8 mouse cellular contexts compared by ENCODE assay signal in genomic region chr9:40806440-40807288, GRCm38 (mm10). TPM values are rescaled to one million over a fixed set of nuclear protein-coding genes. Genes with fewer than 3 reads are reported as not detected.
DNase-seq lines count a peak whose midpoint lies in the region; ATAC-seq and TF ChIP-seq lines count a peak whose summit lies in the region.

No protein-coding gene starts in this region.

- no peak for DNase-seq in lung, postnatal 14 days
- no peak for DNase-seq in forebrain, embryonic 10.5 days (ENCODE audit: extremely low spot score, low spot score)
- peak; percentile 84 for DNase-seq in lung, postnatal 0 days (ENCODE audit: low spot score)
- no peak for DNase-seq in gastrocnemius, postnatal 4 days (ENCODE audit: low spot score in 2 of 2)

- no peak for TF ChIP-seq CTCF in bone marrow macrophage, adult 2 months (IDR thresholded peaks at IDR 0.05; ENCODE audit: low read depth, low read length)
- TF ChIP-seq CTCF in intestine, postnatal 0 days (IDR thresholded peaks at IDR 0.05; ENCODE audit: low read depth) = peak; percentile 69
- peak; percentile 67 for TF ChIP-seq CTCF in lung, postnatal 0 days (IDR thresholded peaks at IDR 0.05)

- H3K27ac ChIP-seq in lung, embryonic 15.5 days = peak overlapping the region; percentile 62
- H3K27ac ChIP-seq in bone marrow macrophage, adult 2 months (ENCODE audit: insufficient read depth, low read depth, low read length) = peak overlapping the region; percentile 15; the same call in 1 of the 2 replicates
- peak overlapping the region; percentile 40; the same call in 1 of the 2 replicates for H3K27ac ChIP-seq in forebrain, embryonic 10.5 days
- H3K27ac ChIP-seq in intestine, postnatal 0 days (ENCODE audit: low read depth, low read length) = 0 out of 2 replicates have a peak overlapping the region, but pooled peaks have one; percentile 21
- no peak overlapping the region for H3K27ac ChIP-seq in lung, postnatal 0 days (ENCODE audit: low read length)
- peak overlapping the region; percentile 69 for H3K27ac ChIP-seq in stomach, embryonic 16.5 days (ENCODE audit: low read length)

- no peaks in the 10 kb centered on the region for H3K9me3 ChIP-seq in lung, embryonic 15.5 days
- H3K9me3 ChIP-seq in forebrain, embryonic 10.5 days = no peaks in the 10 kb centered on the region
- H3K9me3 ChIP-seq in intestine, postnatal 0 days (ENCODE audit: control insufficient read depth) = no peaks in the 10 kb centered on the region
- no peaks in the 10 kb centered on the region for H3K9me3 ChIP-seq in lung, postnatal 0 days (ENCODE audit: low read length)
- H3K9me3 ChIP-seq in stomach, embryonic 16.5 days (replicated peaks; ENCODE audit: control insufficient read depth, low read length) = no peaks in the 10 kb centered on the region

- TF ChIP-seq POLR2A in bone marrow macrophage, adult 2 months (IDR thresholded peaks at IDR 0.05; ENCODE audit: borderline replicate concordance, low read depth, low read length) = no peak

- WGBS in lung, embryonic 15.5 days = 11% methylated on average over 5 of the region's 5 CpGs
- 30% methylated on average over 5 of the region's 5 CpGs for WGBS in forebrain, embryonic 10.5 days
- 22% methylated on average over 5 of the region's 5 CpGs for WGBS in intestine, postnatal 0 days
- 16% methylated on average over 5 of the region's 5 CpGs for WGBS in lung, postnatal 0 days
- WGBS in stomach, embryonic 16.5 days = 12% methylated on average over 5 of the region's 5 CpGs

- peak; percentile 50 for ATAC-seq in lung, embryonic 15.5 days (ENCODE audit: borderline replicate concordance, extremely low read depth, low FRiP score, low TSS enrichment)
- peak; percentile 19; the same call in 1 of the 2 replicates for ATAC-seq in intestine, postnatal 0 days
- peak; percentile 10; the same call in 1 of the 2 replicates for ATAC-seq in lung, postnatal 0 days
- ATAC-seq in stomach, embryonic 16.5 days (ENCODE audit: insufficient read depth, low FRiP score) = peak; percentile 35; the same call in 1 of the 2 replicates

- no peak overlapping the region for H3K4me3 ChIP-seq in lung, embryonic 15.5 days
- H3K4me3 ChIP-seq in bone marrow macrophage, adult 2 months (ENCODE audit: insufficient read depth, low read length) = no peak overlapping the region
- H3K4me3 ChIP-seq in forebrain, embryonic 10.5 days = 0 out of 2 replicates have a peak overlapping the region, but pooled peaks have one; percentile 2
- H3K4me3 ChIP-seq in intestine, postnatal 0 days (ENCODE audit: low read depth, low read length) = no peak overlapping the region
- no peak overlapping the region for H3K4me3 ChIP-seq in lung, postnatal 0 days (ENCODE audit: low read depth, low read length)
- H3K4me3 ChIP-seq in stomach, embryonic 16.5 days (replicated peaks; ENCODE audit: low read length) = no peak overlapping the region

- H3K4me2 ChIP-seq in lung, embryonic 15.5 days = no peak overlapping the region
- no peak overlapping the region for H3K4me2 ChIP-seq in intestine, postnatal 0 days (replicated peaks; ENCODE audit: low read depth)
- H3K4me2 ChIP-seq in lung, postnatal 0 days (replicated peaks; ENCODE audit: low read depth, low read length) = no peak overlapping the region
- no peak overlapping the region for H3K4me2 ChIP-seq in stomach, embryonic 16.5 days (ENCODE audit: low read depth, low read length)

- H3K27me3 ChIP-seq in lung, embryonic 15.5 days = no peaks in the 10 kb centered on the region
- no peaks in the 10 kb centered on the region for H3K27me3 ChIP-seq in forebrain, embryonic 10.5 days (ENCODE audit: poor library complexity, severe bottlenecking)
- H3K27me3 ChIP-seq in intestine, postnatal 0 days (replicated peaks; ENCODE audit: control insufficient read depth, insufficient read depth, low read length) = no peaks in the 10 kb centered on the region
- no peaks in the 10 kb centered on the region for H3K27me3 ChIP-seq in lung, postnatal 0 days (replicated peaks; ENCODE audit: insufficient read depth, low read length)
- no peaks in the 10 kb centered on the region for H3K27me3 ChIP-seq in stomach, embryonic 16.5 days (ENCODE audit: control insufficient read depth, insufficient read depth, low read length)

- peaks cover 38% of the 10 kb centered on the region for H3K36me3 ChIP-seq in lung, embryonic 15.5 days
- peaks cover 57% of the 10 kb centered on the region for H3K36me3 ChIP-seq in forebrain, embryonic 10.5 days (replicated peaks)
- peaks cover 30% of the 10 kb centered on the region for H3K36me3 ChIP-seq in intestine, postnatal 0 days (ENCODE audit: control insufficient read depth, insufficient read depth)
- 0 out of 2 replicates have a peak, but pooled peaks cover 11% of the 10 kb centered on the region for H3K36me3 ChIP-seq in lung, postnatal 0 days (ENCODE audit: insufficient read depth, low read length)
- peaks cover 24% of the 10 kb centered on the region for H3K36me3 ChIP-seq in stomach, embryonic 16.5 days (ENCODE audit: control insufficient read depth, insufficient read depth, low read length)

- TF ChIP-seq EP300 in lung, postnatal 0 days (IDR thresholded peaks at IDR 0.05) = no peak

- peaks cover 42% of the 10 kb centered on the region for H3K4me1 ChIP-seq in lung, embryonic 15.5 days
- peaks cover 16% of the 10 kb centered on the region for H3K4me1 ChIP-seq in bone marrow macrophage, adult 2 months (ENCODE audit: control insufficient read depth, insufficient read depth, low read length)
- peaks cover 59% of the 10 kb centered on the region for H3K4me1 ChIP-seq in forebrain, embryonic 10.5 days
- no peaks in the 10 kb centered on the region for H3K4me1 ChIP-seq in intestine, postnatal 0 days (replicated peaks; ENCODE audit: control insufficient read depth, insufficient read depth, low read length)
- H3K4me1 ChIP-seq in lung, postnatal 0 days (ENCODE audit: insufficient read depth, low read depth, low read length) = no peaks in the 10 kb centered on the region
- peaks cover 31% of the 10 kb centered on the region for H3K4me1 ChIP-seq in stomach, embryonic 16.5 days (ENCODE audit: control insufficient read depth, insufficient read depth, low read length)

- H3K9ac ChIP-seq in lung, embryonic 15.5 days = no peak overlapping the region
- H3K9ac ChIP-seq in intestine, postnatal 0 days (ENCODE audit: low read depth, low read length) = no peak overlapping the region
- no peak overlapping the region for H3K9ac ChIP-seq in lung, postnatal 0 days (replicated peaks; ENCODE audit: low read depth)
- no peak overlapping the region for H3K9ac ChIP-seq in stomach, embryonic 16.5 days (ENCODE audit: low read length)

RNA-seq across cellular contexts. Expression of gene Hspa8, which starts 5.9 kb away (rescaled TPM):
- 2,564 and 2,677 TPM in 2 replicates for polyA plus RNA-seq in lung, embryonic 15.5 days (2015; fragmentation: Nextera tagmentation; extraction: Ambion mirVana)
- 1,438 and 1,604 TPM in 2 replicates for polyA plus RNA-seq in bone marrow macrophage, adult 2 months (2012; ENCODE audit: insufficient read depth, insufficient read length, missing spikeins)
- polyA plus RNA-seq in forebrain, embryonic 10.5 days (2016; fragmentation: Nextera tagmentation; extraction: Ambion mirVana) = 3,411 and 3,929 TPM in 2 replicates
- polyA plus RNA-seq in intestine, postnatal 0 days (2015; fragmentation: Nextera tagmentation; extraction: Ambion mirVana) = 1,042 and 1,135 TPM in 2 replicates
- 956 and 1,427 TPM in 2 replicates for polyA plus RNA-seq in lung, postnatal 0 days (2015; fragmentation: Nextera tagmentation; extraction: Ambion mirVana)
- polyA plus RNA-seq in stomach, embryonic 16.5 days (2015; fragmentation: Nextera tagmentation; extraction: Ambion mirVana) = 2,089 and 2,252 TPM in 2 replicates
- 1,000 to 10,000 TPM; 1,335 to 1,352 TPM for total RNA-seq in gastrocnemius, postnatal 4 days (2021)
